Mouse (Mus musculus) testis, adult 2 months (tissue): ENCODE measurements around the gene Ptx3.

ENCODE experiments used
- CTCF ChIP-seq: fragments of 200-500 bp; IDR thresholded peaks from 2 replicates; pipeline ENCODE4 v1.5.1; 2012; ENCODE audit warnings: low read depth, mild to moderate bottlenecking, inconsistent platforms, low read length, moderate library complexity; ENCODE audit not compliant: control insufficient read depth, insufficient read depth, insufficient replicate concordance
- POLR2A ChIP-seq: fragments of 200-500 bp; IDR thresholded peaks from 2 replicates; pipeline ENCODE4 v1.6.1; 2012; ENCODE audit warnings: low read depth, mild to moderate bottlenecking, inconsistent platforms, low read length, moderate library complexity; ENCODE audit not compliant: control insufficient read depth

DNA sequence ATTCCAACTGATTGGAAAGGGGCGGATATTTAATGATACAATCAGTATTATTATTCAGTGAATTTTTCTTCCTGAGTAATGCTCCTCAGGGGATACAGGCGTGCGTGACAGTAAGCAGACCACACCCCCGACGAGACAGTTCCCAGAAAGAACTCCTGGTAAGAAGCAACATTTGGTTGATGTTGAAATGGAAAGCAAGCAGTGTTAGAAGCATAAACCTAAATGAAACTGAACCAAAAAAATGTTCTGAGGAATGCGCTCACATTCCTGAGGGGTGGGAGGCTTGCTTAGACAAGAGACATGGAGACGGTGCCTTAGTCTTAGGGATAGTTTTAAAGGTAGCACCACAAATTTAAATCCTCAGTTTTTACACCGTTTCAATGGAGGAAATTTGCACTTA lies 4.0 kb upstream of the Ptx3 start:
- no peak for TF ChIP-seq CTCF
- TF ChIP-seq POLR2A, result no peak
